Mouse (Mus musculus): ENCODE measurements around the gene Spata17.

Gene Spata17

GRCm38 (mm10) chr1:187076198-187077042 lies 138.8 kb downstream of the Spata17 start:
- no peak for DNase-seq

GRCm38 (mm10) chr1:187059874-187060273 lies 155.4 kb downstream of the Spata17 start:
- DNase-seq, result no peak

- no peak for DNase-seq
These were observed 160.9 kb downstream of the Spata17 start for GRCm38 (mm10) chr1:187054333-187054732.

GRCm38 (mm10) chr1:187053862-187054261 lies 161.4 kb downstream of the Spata17 start:
- DNase-seq, result no peak

- DNase-seq, result no peak
These were observed 162.7 kb downstream of the Spata17 start for GRCm38 (mm10) chr1:187052532-187052931.

- DNase-seq, result no peak
These were observed 164.0 kb downstream of the Spata17 start for GRCm38 (mm10) chr1:187051296-187051695.

GRCm38 (mm10) chr1:187048681-187049288 lies 166.5 kb downstream of the Spata17 start:
- no peak for DNase-seq

GRCm38 (mm10) chr1:187044726-187045125 lies 170.5 kb downstream of the Spata17 start:
- DNase-seq, result no peak

- no peak for DNase-seq
These were observed 175.5 kb downstream of the Spata17 start for GRCm38 (mm10) chr1:187039801-187040200.

- no peak for DNase-seq
These were observed 179.5 kb downstream of the Spata17 start for GRCm38 (mm10) chr1:187035785-187036184.

- peak; percentile 28 for DNase-seq
These were observed 183.5 kb downstream of the Spata17 start for GRCm38 (mm10) chr1:187031796-187032195.

GRCm38 (mm10) chr1:187028841-187029240 lies 186.4 kb downstream of the Spata17 start:
- no peak for DNase-seq

- DNase-seq, result peak; percentile 12
These were observed 195.3 kb downstream of the Spata17 start for GRCm38 (mm10) chr1:187020011-187020410.

GRCm38 (mm10) chr1:187016116-187016515 lies 199.1 kb downstream of the Spata17 start:
- no peak for DNase-seq

- DNase-seq, result no peak
These were observed 199.6 kb downstream of the Spata17 start for GRCm38 (mm10) chr1:187015673-187016072.

- DNase-seq, result no peak
These were observed 201.1 kb downstream of the Spata17 start for GRCm38 (mm10) chr1:187014141-187014540.

- no peak for DNase-seq
These were observed 203.7 kb downstream of the Spata17 start for GRCm38 (mm10) chr1:187011601-187012000.

- no peak for DNase-seq
These were observed 205.2 kb downstream of the Spata17 start for GRCm38 (mm10) chr1:187010071-187010470.

GRCm38 (mm10) chr1:187008236-187008635 lies 207.0 kb downstream of the Spata17 start:
- no peak for DNase-seq

- no peak for DNase-seq
These were observed 208.9 kb downstream of the Spata17 start for GRCm38 (mm10) chr1:187006227-187006925.

GRCm38 (mm10) chr1:187004306-187004705 lies 211.0 kb downstream of the Spata17 start:
- no peak for DNase-seq

- no peak for DNase-seq
These were observed 211.8 kb downstream of the Spata17 start for GRCm38 (mm10) chr1:187003441-187003861.

GRCm38 (mm10) chr1:186997596-186998304 lies 217.5 kb downstream of the Spata17 start:
- no peak for DNase-seq

Measured in kidney, adult 18-20 months (tissue).